Mouse (Mus musculus) forebrain, embryonic 16.5 days (tissue): ENCODE data around the gene Itsn1. TPM values are rescaled to one million over a fixed set of nuclear protein-coding genes. Genes with fewer than 3 reads are reported as not detected.

Experiments
- ATAC-seq: fragments of 200-750 bp; cut with Nextera tagmentation; 2 replicates; pipeline ENCODE4 v1.8.0; 2017; ENCODE audit warnings: mild to moderate bottlenecking, moderate library complexity
- H3K27ac ChIP-seq: fragments of 300-500 bp; sonication (generic); 2 replicates; pipeline ENCODE4 v1.5.1; 2014; ENCODE audit warnings: low read length, control low read depth
- H3K27me3 ChIP-seq: fragments of 300-500 bp; sonication (generic); replicated peaks from 2 replicates; pipeline ENCODE4 v1.6.1; 2014; ENCODE audit warnings: low read length; ENCODE audit not compliant: control insufficient read depth, insufficient read depth
- H3K36me3 ChIP-seq: fragments of 300-500 bp; sonication (generic); 2 replicates; pipeline ENCODE4 v1.6.1; 2014; ENCODE audit not compliant: control insufficient read depth, insufficient read depth
- H3K4me1 ChIP-seq: fragments of 300-500 bp; sonication (generic); replicated peaks from 2 replicates; pipeline ENCODE4 v1.6.1; 2014; ENCODE audit warnings: low read length; ENCODE audit not compliant: control insufficient read depth, insufficient read depth
- H3K4me2 ChIP-seq: fragments of 300-500 bp; sonication (generic); 2 replicates; pipeline ENCODE4 v1.6.1; 2014; ENCODE audit warnings: mild to moderate bottlenecking, low read length, control low read depth
- H3K4me3 ChIP-seq: fragments of 300-500 bp; sonication (generic); replicated peaks from 2 replicates; pipeline ENCODE4 v1.5.1; 2014; ENCODE audit warnings: mild to moderate bottlenecking, low read length, control low read depth
- H3K9ac ChIP-seq: fragments of 300-500 bp; sonication (generic); replicated peaks from 2 replicates; pipeline ENCODE4 v1.6.1; 2014; ENCODE audit warnings: low read depth, low read length, control low read depth
- H3K9me3 ChIP-seq: fragments of 300-500 bp; sonication (generic); 2 replicates; pipeline ENCODE4 v1.6.1; 2016; ENCODE audit warnings: low read length; ENCODE audit not compliant: control insufficient read depth
- WGBS: fragments of 180-500 bp; shearing (Covaris S2); extraction: QIAGEN DNeasy Blood & Tissue Kit; methylation state at CpG from one replicate; pipeline ENCODE4 v1.1.7; 2014; 5-methylcytosine and 5-hydroxymethylcytosine counted together
- polyA plus RNA-seq: library from polyadenylated mRNA; unstranded; fragments of >200 nt; fragmentation: Nextera tagmentation; extraction: Ambion mirVana; gene quantifications from 2 replicates; pipeline ENCODE4 v1.2.1, GENCODE M21; 2015

The Itsn1 gene
- polyA plus RNA-seq, 1 experiment from 2014 or later = 86.3 TPM

DNA sequence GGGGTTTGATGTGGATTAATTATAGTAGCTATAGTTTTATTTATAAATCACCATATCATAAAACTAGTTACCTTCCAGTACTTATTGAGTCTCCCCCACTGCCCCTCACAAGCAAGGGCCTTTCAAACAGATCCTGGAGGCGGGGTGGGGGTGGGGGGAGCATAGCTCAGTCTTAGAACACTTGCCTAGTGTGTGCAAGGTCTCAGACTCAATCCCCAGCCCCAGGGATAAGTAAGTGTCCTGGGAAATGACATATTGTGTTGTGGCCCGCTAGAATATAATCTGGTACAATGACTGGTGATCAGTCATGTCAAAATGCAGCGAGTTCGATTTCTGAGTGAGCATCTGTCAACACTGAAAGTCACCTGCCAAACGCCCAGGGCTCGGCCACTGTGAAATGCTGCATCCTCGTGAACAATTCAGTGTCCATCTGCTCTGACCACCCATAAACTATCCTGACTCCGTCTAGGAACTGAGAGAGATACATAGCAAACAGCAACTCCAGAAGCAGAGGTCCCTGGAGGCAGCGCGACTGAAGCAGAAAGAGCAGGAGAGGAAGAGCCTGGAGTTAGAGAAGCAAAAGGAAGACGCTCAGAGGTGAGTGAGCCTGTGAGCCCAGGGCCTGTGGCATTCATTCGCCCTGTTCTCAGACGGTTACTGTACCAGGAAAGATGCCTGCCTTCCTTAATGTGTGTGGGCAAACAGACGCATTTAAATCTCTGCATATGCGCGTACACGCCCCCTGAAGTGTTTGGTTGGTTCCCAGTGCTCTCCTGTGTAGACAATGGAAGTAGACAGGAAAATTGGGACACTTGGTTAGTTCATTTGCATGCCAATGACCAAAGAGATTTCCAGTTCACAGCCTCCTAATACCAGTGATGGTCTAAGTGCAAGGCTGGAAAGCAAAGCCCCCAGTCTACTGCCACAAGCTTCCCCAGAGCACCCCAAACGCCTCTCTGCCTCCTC, 107.8 kb downstream of the Itsn1 start:
- peak overlapping the region; percentile 18; the same call in 1 of the 2 replicates for H3K4me2 ChIP-seq
- H3K9me3 ChIP-seq = no peaks in the 10 kb centered on the region
- peaks cover 23% of the 10 kb centered on the region for H3K4me1 ChIP-seq
- 0 out of 2 replicates have a peak overlapping the region, but pooled peaks have one; percentile 41 for H3K9ac ChIP-seq
- WGBS = 26% methylated on average over 18 of the region's 18 CpGs
- no peak overlapping the region for H3K4me3 ChIP-seq
- H3K27me3 ChIP-seq = no peaks in the 10 kb centered on the region
- peak overlapping the region; percentile 73 for H3K27ac ChIP-seq
- H3K36me3 ChIP-seq = peaks cover 13% of the 10 kb centered on the region
- peak; percentile 71 for ATAC-seq

DNA sequence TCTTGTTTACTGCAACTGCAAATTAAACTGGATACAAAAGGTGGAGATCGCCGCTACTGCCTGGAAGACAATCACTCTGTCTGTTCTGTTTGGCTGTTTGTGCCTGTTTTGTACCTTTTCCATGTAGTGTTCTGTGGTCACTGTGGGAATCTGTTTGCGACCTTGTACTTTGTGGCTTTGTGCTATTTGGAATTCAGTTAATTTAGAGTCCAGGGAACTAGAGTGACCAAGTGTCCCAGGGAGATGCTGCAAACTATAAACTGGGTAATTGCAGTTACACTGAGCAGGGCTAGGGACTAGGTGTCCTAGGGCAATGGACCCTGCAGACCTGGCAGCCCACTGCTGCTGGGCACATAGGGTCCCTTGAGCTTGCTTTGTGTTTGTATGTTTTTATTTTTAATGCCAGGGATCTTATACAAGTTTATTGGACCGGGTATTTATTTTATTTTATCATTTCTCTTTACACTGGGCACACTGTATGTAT, 108.5 kb downstream of the Itsn1 start:
- no peaks in the 10 kb centered on the region for H3K9me3 ChIP-seq
- peak overlapping the region; percentile 18; the same call in 1 of the 2 replicates for H3K4me2 ChIP-seq
- H3K9ac ChIP-seq = no peak overlapping the region
- no peak overlapping the region for H3K4me3 ChIP-seq
- ATAC-seq = no peak
- H3K27me3 ChIP-seq = no peaks in the 10 kb centered on the region
- H3K4me1 ChIP-seq = peaks cover 23% of the 10 kb centered on the region
- 31% methylated on average over 4 of the region's 4 CpGs for WGBS
- peak overlapping the region; percentile 73 for H3K27ac ChIP-seq
- H3K36me3 ChIP-seq = peaks cover 16% of the 10 kb centered on the region

DNA sequence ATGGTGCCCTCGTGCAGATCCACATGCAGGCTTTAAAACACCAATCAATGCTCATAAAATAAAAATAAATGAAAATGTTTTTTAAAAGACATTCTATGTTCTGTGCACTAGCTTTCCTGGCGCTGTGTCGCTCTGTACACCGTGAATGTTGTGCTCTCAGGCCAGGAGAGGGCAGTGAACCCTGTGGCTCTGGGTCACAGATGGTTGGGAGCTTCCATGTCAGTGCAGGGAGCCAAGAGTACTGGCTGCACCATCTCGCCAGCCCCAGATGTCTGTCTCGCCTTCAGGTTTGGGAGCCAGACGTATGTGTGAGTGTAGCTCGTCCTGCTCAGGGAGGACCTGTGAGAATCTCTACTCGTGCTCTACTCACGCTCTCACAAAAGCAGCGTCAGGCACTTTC, 109.7 kb downstream of the Itsn1 start:
- H3K4me3 ChIP-seq = no peak overlapping the region
- no peak overlapping the region for H3K9ac ChIP-seq
- H3K4me1 ChIP-seq = peaks cover 23% of the 10 kb centered on the region
- WGBS = 73% methylated on average over 11 of the region's 11 CpGs
- peaks cover 21% of the 10 kb centered on the region for H3K36me3 ChIP-seq
- H3K9me3 ChIP-seq = no peaks in the 10 kb centered on the region
- 0 out of 2 replicates have a peak overlapping the region, but pooled peaks have one; percentile 36 for H3K27ac ChIP-seq
- no peak overlapping the region for H3K4me2 ChIP-seq
- no peak for ATAC-seq
- no peaks in the 10 kb centered on the region for H3K27me3 ChIP-seq

DNA sequence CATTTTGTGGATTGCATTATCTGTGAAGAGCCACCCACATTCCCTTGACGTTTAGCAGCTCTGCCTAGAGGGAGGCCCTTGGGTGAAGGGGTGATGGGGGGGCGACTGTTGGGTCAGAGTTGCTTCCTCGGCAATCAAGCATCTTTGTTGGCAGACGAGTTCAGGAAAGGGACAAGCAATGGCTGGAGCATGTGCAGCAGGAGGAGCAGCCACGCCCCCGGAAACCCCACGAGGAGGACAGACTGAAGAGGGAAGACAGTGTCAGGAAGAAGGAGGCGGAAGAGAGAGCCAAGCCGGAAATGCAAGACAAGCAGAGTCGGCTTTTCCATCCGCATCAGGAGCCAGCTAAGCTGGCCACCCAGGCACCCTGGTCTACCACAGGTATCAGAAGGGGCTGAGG, 110.4 kb downstream of the Itsn1 start:
- Histone ChIP-seq H3K4me3 (no peak overlapping the region), H3K9me3 (no peaks in the 10 kb centered on the region), H3K27me3 (no peaks in the 10 kb centered on the region), H3K9ac (no peak overlapping the region), H3K27ac (no peak overlapping the region), H3K36me3 (peaks cover 24% of the 10 kb centered on the region), H3K4me1 (peaks cover 23% of the 10 kb centered on the region), H3K4me2 (no peak overlapping the region)
- no peak for ATAC-seq
- WGBS = 76% methylated on average over 11 of the region's 11 CpGs

DNA sequence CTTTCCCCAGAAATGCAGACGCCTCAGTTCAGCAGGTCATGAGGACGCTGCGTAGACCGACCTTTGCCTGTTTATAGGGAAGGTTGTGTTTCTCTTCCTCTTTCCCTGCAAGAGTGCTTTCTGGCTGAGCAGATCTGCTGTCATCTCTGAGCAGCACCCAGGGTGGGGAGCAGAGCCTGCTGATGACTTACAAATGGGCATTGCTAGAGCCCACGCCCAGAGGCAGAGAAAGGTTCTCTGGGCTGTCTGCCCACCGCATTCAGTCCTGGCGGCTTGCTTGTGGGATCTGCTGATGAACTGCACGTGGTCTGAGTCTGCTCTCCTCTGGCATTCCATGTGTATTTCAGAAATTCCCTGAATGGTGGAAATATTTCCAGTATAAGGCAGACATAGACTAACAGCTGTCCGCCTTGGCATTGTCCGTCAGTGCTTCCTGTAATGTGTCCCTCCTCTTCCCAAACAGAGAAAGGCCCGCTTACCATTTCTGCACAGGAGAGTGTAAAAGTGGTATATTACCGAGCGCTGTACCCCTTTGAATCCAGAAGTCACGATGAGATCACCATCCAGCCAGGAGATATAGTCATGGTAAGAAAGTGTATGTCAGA, 112.0 kb downstream of the Itsn1 start:
- no peaks in the 10 kb centered on the region for H3K27me3 ChIP-seq
- peaks cover 29% of the 10 kb centered on the region for H3K36me3 ChIP-seq
- ATAC-seq = no peak
- peak overlapping the region; percentile 33 for H3K27ac ChIP-seq
- WGBS = 83% methylated on average over 14 of the region's 14 CpGs
- H3K4me3 ChIP-seq = no peak overlapping the region
- H3K4me1 ChIP-seq = peaks cover 16% of the 10 kb centered on the region
- no peak overlapping the region for H3K9ac ChIP-seq
- no peak overlapping the region for H3K4me2 ChIP-seq
- no peaks in the 10 kb centered on the region for H3K9me3 ChIP-seq

DNA sequence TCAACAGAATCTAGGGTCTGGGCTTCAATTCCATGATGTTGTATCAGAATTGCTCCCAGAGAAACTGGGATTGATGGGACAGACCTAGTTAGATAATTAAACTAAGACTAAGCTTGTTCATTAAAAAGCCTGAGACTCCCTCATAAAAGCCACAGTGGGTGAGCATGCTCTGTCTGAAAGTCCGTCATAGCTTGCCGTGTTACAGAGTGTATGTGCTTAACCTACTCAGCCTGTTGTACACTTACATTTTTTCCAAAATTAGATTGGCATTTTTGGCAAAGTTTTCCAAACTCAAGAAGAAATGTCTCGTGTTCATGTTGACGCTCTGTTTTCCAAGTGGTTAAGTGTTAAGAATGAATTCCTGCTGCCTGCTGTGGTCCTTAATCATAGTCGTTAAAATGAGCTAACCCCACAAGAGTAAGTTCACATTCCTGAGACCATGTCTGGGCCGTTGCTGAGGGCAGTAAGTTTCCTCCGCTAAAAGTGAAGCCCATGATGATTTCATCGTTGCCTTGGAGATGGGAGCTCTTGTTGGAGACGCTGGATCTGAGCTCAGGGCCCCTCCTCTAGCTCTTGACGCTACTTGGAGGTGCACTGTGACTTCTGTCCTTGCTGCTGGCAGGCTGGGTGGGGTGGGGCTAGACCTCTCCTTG, 117.1 kb downstream of the Itsn1 start:
- Histone ChIP-seq H3K4me2 (no peak overlapping the region), H3K4me3 (no peak overlapping the region), H3K36me3 (peaks cover 24% of the 10 kb centered on the region), H3K27ac (no peak overlapping the region), H3K9me3 (no peaks in the 10 kb centered on the region), H3K4me1 (no peaks in the 10 kb centered on the region; the same call in 1 of the 2 replicates), H3K27me3 (no peaks in the 10 kb centered on the region), H3K9ac (no peak overlapping the region)
- ATAC-seq = no peak
- 32% methylated on average over 10 of the region's 10 CpGs for WGBS

DNA sequence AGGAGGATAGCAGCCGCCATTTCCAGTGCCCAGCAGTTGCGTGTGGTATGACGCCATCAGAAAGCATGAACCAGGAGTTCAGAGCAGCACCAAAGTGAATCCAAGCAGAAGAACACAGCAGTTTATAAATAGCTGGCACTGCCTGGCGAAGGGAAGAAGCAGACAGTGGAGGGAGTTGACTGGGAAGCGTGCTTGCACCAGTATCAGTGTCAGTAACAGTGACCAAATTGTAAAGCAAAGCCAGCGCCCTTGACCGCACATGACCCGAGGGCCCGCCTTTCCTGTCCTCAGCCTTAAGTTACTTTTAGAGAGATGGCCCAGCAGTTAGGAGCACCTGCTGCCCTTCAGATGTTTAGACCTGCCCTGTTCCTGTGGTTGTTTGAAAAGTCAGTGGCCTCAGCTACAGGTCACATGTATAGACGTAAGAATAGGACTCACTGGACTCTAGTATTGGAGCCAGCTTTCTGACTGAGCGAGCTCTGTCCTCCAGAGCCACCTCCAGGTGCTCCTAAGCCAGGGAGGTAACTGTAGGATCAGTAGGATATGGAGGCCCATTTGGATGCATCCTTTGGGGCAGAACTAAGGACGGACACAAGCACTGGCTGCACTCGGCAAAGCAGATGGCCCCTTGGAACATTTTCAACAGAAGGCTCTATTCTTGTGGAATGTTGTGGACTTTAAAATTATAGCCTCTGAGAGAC, 118.6 kb downstream of the Itsn1 start:
- no peaks in the 10 kb centered on the region for H3K9me3 ChIP-seq
- no peak for ATAC-seq
- H3K27me3 ChIP-seq = no peaks in the 10 kb centered on the region
- no peak overlapping the region for H3K4me2 ChIP-seq
- no peak overlapping the region for H3K4me3 ChIP-seq
- H3K27ac ChIP-seq = no peak overlapping the region
- H3K36me3 ChIP-seq = peaks cover 19% of the 10 kb centered on the region
- 86% methylated on average over 13 of the region's 13 CpGs for WGBS
- H3K9ac ChIP-seq = no peak overlapping the region
- H3K4me1 ChIP-seq = no peaks in the 10 kb centered on the region

DNA sequence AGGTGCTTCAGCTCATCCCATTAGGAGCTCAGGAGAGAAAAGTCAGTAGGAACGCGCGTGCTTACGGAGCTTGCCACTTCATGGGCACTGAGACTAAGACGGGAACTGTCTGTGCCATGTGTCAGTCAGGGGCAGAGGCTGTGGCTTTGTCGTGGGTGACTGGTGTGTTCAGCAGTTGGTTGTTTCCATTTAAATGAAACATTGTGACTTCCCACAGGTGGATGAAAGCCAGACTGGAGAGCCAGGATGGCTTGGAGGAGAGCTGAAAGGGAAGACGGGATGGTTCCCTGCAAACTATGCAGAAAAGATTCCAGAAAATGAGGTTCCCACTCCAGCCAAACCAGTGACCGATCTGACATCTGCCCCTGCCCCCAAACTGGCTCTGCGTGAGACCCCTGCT, 119.4 kb downstream of the Itsn1 start:
- Histone ChIP-seq H3K27me3 (no peaks in the 10 kb centered on the region), H3K9me3 (no peaks in the 10 kb centered on the region), H3K36me3 (peaks cover 16% of the 10 kb centered on the region), H3K4me3 (no peak overlapping the region), H3K9ac (no peak overlapping the region), H3K27ac (no peak overlapping the region), H3K4me1 (no peaks in the 10 kb centered on the region), H3K4me2 (no peak overlapping the region)
- 93% methylated on average over 9 of the region's 9 CpGs for WGBS
- ATAC-seq = no peak
